Mouse (Mus musculus) myocyte (in vitro differentiated cells): ENCODE data around the gene Ankrd27. TPM values are rescaled to one million over a fixed set of nuclear protein-coding genes. Genes with fewer than 3 reads are reported as not detected.

Experiments
- H3K27me3 ChIP-seq: one replicate; pipeline ENCODE4 v1.6.1; 2011; ENCODE audit not compliant: control insufficient read depth, insufficient read depth, insufficient read length
- H3K36me3 ChIP-seq: one replicate; pipeline ENCODE4 v1.6.1; 2011; ENCODE audit not compliant: control insufficient read depth, insufficient read depth
- H3K4me2 ChIP-seq: one replicate; pipeline ENCODE4 v1.6.1; 2011; ENCODE audit warnings: low read depth, control low read depth
- H3K4me3 ChIP-seq: one replicate; pipeline ENCODE4 v1.5.1; 2011; ENCODE audit warnings: mild to moderate bottlenecking, control low read depth, moderate library complexity
- H3K79me2 ChIP-seq: one replicate; pipeline ENCODE4 v1.6.1; 2011; ENCODE audit not compliant: control insufficient read depth, insufficient read depth
- H3ac ChIP-seq: one replicate; pipeline ENCODE4 v1.6.1; 2011; ENCODE audit not compliant: control insufficient read depth, insufficient read length
- CEBPB ChIP-seq: IDR thresholded peaks from 2 replicates; pipeline ENCODE4 v1.6.1; 2011; ENCODE audit warnings: mild to moderate bottlenecking, moderate library complexity; ENCODE audit not compliant: poor library complexity, insufficient read depth, severe bottlenecking
- E2F4 ChIP-seq: IDR thresholded peaks from one replicate; pipeline ENCODE4 v1.6.1; 2011; ENCODE audit warnings: mild to moderate bottlenecking, control low read depth, moderate library complexity; ENCODE audit not compliant: insufficient read depth
- MAX ChIP-seq: IDR thresholded peaks from one replicate; pipeline ENCODE4 v1.6.1; 2011; ENCODE audit warnings: low read depth, mild to moderate bottlenecking, control low read depth
- MYOD1 ChIP-seq, 3 experiments: IDR thresholded peaks; one replicate each; pipeline ENCODE4 v1.6.1; 2011; ENCODE audit warnings: control low read depth in 2 of 3, low read depth in 2 of 3, mild to moderate bottlenecking in 2 of 3, moderate library complexity in 1 of 3; ENCODE audit not compliant: insufficient read length in 2 of 3, control insufficient read depth in 1 of 3
- MYOG ChIP-seq, 3 experiments: IDR thresholded peaks; one replicate each; pipeline ENCODE4 v1.6.1; 2011; ENCODE audit warnings: control low read depth in 2 of 3, low read depth in 2 of 3, mild to moderate bottlenecking in 2 of 3; ENCODE audit not compliant: insufficient read length in 2 of 3, control insufficient read depth in 1 of 3, insufficient read depth in 1 of 3
- POLR2A ChIP-seq: IDR thresholded peaks from one replicate; pipeline ENCODE4 v1.6.1; 2011; ENCODE audit warnings: low read depth, mild to moderate bottlenecking, control low read depth, moderate library complexity; ENCODE audit not compliant: insufficient read length
- POLR2AphosphoS2 ChIP-seq: IDR thresholded peaks from one replicate; pipeline ENCODE4 v1.6.1; 2011; ENCODE audit warnings: low read depth, control low read depth; ENCODE audit not compliant: insufficient read length
- REST ChIP-seq: IDR thresholded peaks from one replicate; pipeline ENCODE4 v1.6.1; 2011; ENCODE audit warnings: mild to moderate bottlenecking, control low read depth, moderate library complexity; ENCODE audit not compliant: insufficient read depth, insufficient read length
- SRF ChIP-seq: IDR thresholded peaks from one replicate; pipeline ENCODE4 v1.6.1; 2011; ENCODE audit warnings: low read depth; ENCODE audit not compliant: control insufficient read depth, insufficient read length
- TCF12 ChIP-seq: IDR thresholded peaks from one replicate; pipeline ENCODE4 v1.6.1; 2011; ENCODE audit warnings: mild to moderate bottlenecking, control low read depth; ENCODE audit not compliant: poor library complexity, insufficient read depth, severe bottlenecking
- TCF3 ChIP-seq: IDR thresholded peaks from one replicate; pipeline ENCODE4 v1.6.1; 2011; ENCODE audit warnings: low read depth, control low read depth; ENCODE audit not compliant: insufficient read length
- USF1 ChIP-seq: IDR thresholded peaks from one replicate; pipeline ENCODE4 v1.6.1; 2011; ENCODE audit warnings: low read depth, mild to moderate bottlenecking, control low read depth, moderate library complexity
- polyA plus RNA-seq: library from polyadenylated mRNA; unstranded; fragments of >200 nt; fragmentation: generic; extraction: Trizol; gene quantifications from one replicate; pipeline ENCODE4 v1.2.1, GENCODE M21; 2012; ENCODE audit warnings: missing spikeins

Ankrd27 gene
- polyA plus RNA-seq, 1 experiment: 13.0 TPM

- Histone ChIP-seq H3K36me3 (no peaks in the 10 kb centered on the region), H3K79me2 (no peaks in the 10 kb centered on the region), H3ac (no peak overlapping the region), H3K4me3 (no peak overlapping the region), H3K4me2 (no peak overlapping the region), H3K27me3 (peaks cover 13% of the 10 kb centered on the region)
- TF ChIP-seq USF1: no peak
- TF ChIP-seq MYOD1 (IDR thresholded peaks at IDR 0.05; ENCODE audit: control insufficient read depth in 1 of 3, insufficient read length in 2 of 3, low read depth in 2 of 3): no peak
- TF ChIP-seq E2F4: no peak
- TF ChIP-seq SRF: no peak
- TF ChIP-seq REST: no peak
- TF ChIP-seq MAX: no peak
- TF ChIP-seq MYOG (IDR thresholded peaks at IDR 0.05; ENCODE audit: control insufficient read depth in 1 of 3, insufficient read depth in 1 of 3, insufficient read length in 2 of 3, low read depth in 2 of 3): no peak
- TF ChIP-seq POLR2A: no peak
- no peak for TF ChIP-seq CEBPB
Measured at GRCm38 (mm10) chr7:35587728-35588127, 1.7 kb downstream of the Ankrd27 start.

- TF ChIP-seq MYOD1 (IDR thresholded peaks at IDR 0.05; ENCODE audit: control insufficient read depth in 1 of 3, insufficient read length in 2 of 3, low read depth in 2 of 3) (no peak), SRF (no peak), POLR2A (no peak), POLR2AphosphoS2 (no peak), REST (no peak), E2F4 (no peak), MYOG (IDR thresholded peaks at IDR 0.05; ENCODE audit: control insufficient read depth in 1 of 3, insufficient read depth in 1 of 3, insufficient read length in 2 of 3, low read depth in 2 of 3) (no peak), USF1 (no peak), MAX (no peak)
- Histone ChIP-seq H3K4me2 (no peak overlapping the region), H3K79me2 (no peaks in the 10 kb centered on the region), H3K27me3 (peaks cover 11% of the 10 kb centered on the region), H3ac (no peak overlapping the region), H3K36me3 (no peaks in the 10 kb centered on the region), H3K4me3 (no peak overlapping the region)
Measured at GRCm38 (mm10) chr7:35588680-35589428, 2.8 kb downstream of the Ankrd27 start.

DNA sequence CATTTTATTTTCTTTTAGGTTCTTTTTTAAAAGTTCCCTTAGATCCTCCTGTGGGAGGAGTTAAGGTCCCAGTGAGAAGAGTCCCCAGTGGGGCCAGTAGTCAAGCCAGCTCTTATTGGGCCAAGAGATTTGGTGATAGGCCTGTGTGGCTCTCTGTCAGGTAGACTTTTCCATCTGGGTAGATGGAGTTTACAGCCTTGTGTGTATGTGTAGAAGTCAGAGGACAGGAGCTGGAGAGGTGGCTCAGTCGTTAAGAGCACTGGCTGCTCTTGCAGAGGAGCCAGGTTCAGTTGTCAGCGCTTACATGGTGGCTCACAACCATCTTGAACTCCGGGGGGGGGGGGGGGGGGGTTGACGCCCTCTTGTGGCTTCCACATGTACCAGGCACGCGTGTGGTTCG is 3.4 kb downstream of the Ankrd27 start:
- H3K4me3 ChIP-seq: no peak overlapping the region
- no peaks in the 10 kb centered on the region for H3K36me3 ChIP-seq
- no peaks in the 10 kb centered on the region for H3K79me2 ChIP-seq
- H3K4me2 ChIP-seq: no peak overlapping the region
- H3ac ChIP-seq: no peak overlapping the region
- H3K27me3 ChIP-seq: peaks cover 5% of the 10 kb centered on the region
- TF ChIP-seq TCF3 (no peak), SRF (no peak), MYOD1 (IDR thresholded peaks at IDR 0.05; ENCODE audit: control insufficient read depth in 1 of 3, insufficient read length in 2 of 3, low read depth in 2 of 3) (no peak), USF1 (no peak), MYOG (IDR thresholded peaks at IDR 0.05; ENCODE audit: control insufficient read depth in 1 of 3, insufficient read depth in 1 of 3, insufficient read length in 2 of 3, low read depth in 2 of 3) (no peak), TCF12 (no peak), POLR2AphosphoS2 (no peak), CEBPB (no peak), POLR2A (no peak), REST (no peak), MAX (no peak), E2F4 (no peak)

- no peak for TF ChIP-seq POLR2A
- no peak overlapping the region for H3K4me3 ChIP-seq
- no peak overlapping the region for H3K4me2 ChIP-seq
- no peak overlapping the region for H3ac ChIP-seq
- peaks cover 3% of the 10 kb centered on the region for H3K36me3 ChIP-seq
- H3K79me2 ChIP-seq: no peaks in the 10 kb centered on the region
- no peaks in the 10 kb centered on the region for H3K27me3 ChIP-seq
Measured at GRCm38 (mm10) chr7:35590731-35591191, 4.7 kb downstream of the Ankrd27 start.

- H3K4me2 ChIP-seq: no peak overlapping the region
- peaks cover 3% of the 10 kb centered on the region for H3K36me3 ChIP-seq
- TF ChIP-seq POLR2AphosphoS2: no peak
- no peak for TF ChIP-seq MYOD1 (IDR thresholded peaks at IDR 0.05; ENCODE audit: control insufficient read depth in 1 of 3, insufficient read length in 2 of 3, low read depth in 2 of 3)
- TF ChIP-seq E2F4: no peak
- TF ChIP-seq TCF3: no peak
- TF ChIP-seq SRF: no peak
- TF ChIP-seq MAX: no peak
- TF ChIP-seq USF1: no peak
- TF ChIP-seq TCF12: no peak
- no peaks in the 10 kb centered on the region for H3K79me2 ChIP-seq
- no peak overlapping the region for H3K4me3 ChIP-seq
- no peaks in the 10 kb centered on the region for H3K27me3 ChIP-seq
- no peak overlapping the region for H3ac ChIP-seq
Measured at GRCm38 (mm10) chr7:35594311-35594710, 8.3 kb downstream of the Ankrd27 start.
